Mouse (Mus musculus) hindbrain, embryonic 10.5 days (tissue): Measurements from ENCODE around the gene Adamtsl5. TPM values are rescaled to one million over a fixed set of nuclear protein-coding genes. Genes with fewer than 3 reads are reported as not detected.

ENCODE experiments used
- DNase-seq: peaks from one replicate; pipeline ENCODE4 v3.0.0-alpha.2; 2017; ENCODE audit warnings: low spot score
- H3K27ac ChIP-seq: fragments of 300-500 bp; sonication (generic); 2 replicates; pipeline ENCODE4 v1.5.1; 2016; ENCODE audit warnings: mild to moderate bottlenecking, moderate library complexity
- H3K27me3 ChIP-seq: fragments of 300-500 bp; sonication (generic); 2 replicates; pipeline ENCODE4 v1.6.1; 2016; ENCODE audit warnings: mild to moderate bottlenecking; ENCODE audit not compliant: poor library complexity, insufficient read depth, severe bottlenecking
- H3K36me3 ChIP-seq: fragments of 300-500 bp; sonication (generic); 2 replicates; pipeline ENCODE4 v1.6.1; 2016; ENCODE audit warnings: mild to moderate bottlenecking, moderate library complexity
- H3K4me1 ChIP-seq: fragments of 300-500 bp; sonication (generic); replicated peaks from 2 replicates; pipeline ENCODE4 v1.6.1; 2016; ENCODE audit warnings: mild to moderate bottlenecking
- H3K4me3 ChIP-seq: fragments of 300-500 bp; sonication (generic); 2 replicates; pipeline ENCODE4 v1.5.1; 2016; ENCODE audit warnings: mild to moderate bottlenecking, moderate library complexity
- H3K9me3 ChIP-seq: fragments of 300-500 bp; sonication (generic); 2 replicates; pipeline ENCODE4 v1.6.1; 2016; ENCODE audit warnings: mild to moderate bottlenecking, moderate library complexity
- WGBS: fragments of 180-500 bp; shearing (Covaris S2); methylation state at CpG from one replicate; pipeline ENCODE4 v1.1.7; 2016; 5-methylcytosine and 5-hydroxymethylcytosine counted together
- polyA plus RNA-seq: library from polyadenylated mRNA; unstranded; fragments of >200 nt; fragmentation: Nextera tagmentation; extraction: Ambion mirVana; gene quantifications from 2 replicates; pipeline ENCODE4 v1.2.1, GENCODE M21; 2016

Gene Adamtsl5
- polyA plus RNA-seq: 0.45 and 1.3 TPM in 2 replicates

DNA sequence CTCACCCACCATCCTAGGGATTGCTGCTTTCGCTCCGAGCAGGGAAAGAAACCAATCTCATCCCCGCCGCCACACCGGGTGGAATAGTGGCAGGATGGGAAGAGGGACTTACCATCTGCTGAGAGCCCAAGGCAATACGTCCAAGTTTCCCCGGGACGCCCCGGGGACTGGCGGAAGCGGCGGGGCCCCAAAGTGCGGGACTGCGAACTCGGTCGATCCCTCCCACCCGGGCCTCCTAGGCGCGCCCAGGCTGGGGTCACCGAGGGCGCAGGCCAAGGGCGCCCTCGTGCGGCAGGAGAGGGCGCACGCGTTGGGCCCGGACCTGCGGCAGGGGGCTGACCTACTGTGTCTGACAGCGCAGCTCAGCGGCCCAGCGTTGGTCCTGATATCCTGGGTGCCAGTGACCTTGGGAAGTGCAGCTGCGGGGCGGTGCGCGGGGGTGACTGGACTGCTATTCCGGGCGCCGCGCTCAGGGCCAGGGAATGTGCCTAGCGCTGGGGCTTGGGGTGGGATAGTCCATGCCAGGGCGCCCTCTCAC is at the start of gene Adamtsl5:
Gene Adamtsl5 (minus strand): TSS at position 169 of the 538 bp plus-strand sequence.
- under 1% methylated on average over 42 of the region's 42 CpGs for WGBS
- peak; percentile 68 for DNase-seq
- H3K27ac ChIP-seq: 0 out of 2 replicates have a peak within 1 kb of the TSS, but pooled peaks have one; percentile 35

GRCm38 (mm10) chr10:80397524-80398173 is 49.4 kb upstream of the Adamtsl5 start:
- Histone ChIP-seq H3K4me1 (peaks cover 40% of the 10 kb centered on the region), H3K27me3 (no peaks in the 10 kb centered on the region), H3K27ac (peak overlapping the region; percentile 100), H3K36me3 (peaks cover 66% of the 10 kb centered on the region), H3K9me3 (no peaks in the 10 kb centered on the region), H3K4me3 (peak overlapping the region; percentile 88)
- WGBS: 62% methylated on average over 8 of the region's 8 CpGs
- DNase-seq: no peak

More for the DNA sequence above, at the start of gene Adamtsl5:
- H3K4me3 ChIP-seq: peak within 1 kb of the TSS; percentile 45
- H3K36me3 ChIP-seq: no peaks in the 10 kb centered on the region
- H3K27me3 ChIP-seq: peaks cover 100% of the 10 kb centered on the region
- peaks cover 49% of the 10 kb centered on the region for H3K4me1 ChIP-seq
- H3K9me3 ChIP-seq: no peaks in the 10 kb centered on the region

DNA sequence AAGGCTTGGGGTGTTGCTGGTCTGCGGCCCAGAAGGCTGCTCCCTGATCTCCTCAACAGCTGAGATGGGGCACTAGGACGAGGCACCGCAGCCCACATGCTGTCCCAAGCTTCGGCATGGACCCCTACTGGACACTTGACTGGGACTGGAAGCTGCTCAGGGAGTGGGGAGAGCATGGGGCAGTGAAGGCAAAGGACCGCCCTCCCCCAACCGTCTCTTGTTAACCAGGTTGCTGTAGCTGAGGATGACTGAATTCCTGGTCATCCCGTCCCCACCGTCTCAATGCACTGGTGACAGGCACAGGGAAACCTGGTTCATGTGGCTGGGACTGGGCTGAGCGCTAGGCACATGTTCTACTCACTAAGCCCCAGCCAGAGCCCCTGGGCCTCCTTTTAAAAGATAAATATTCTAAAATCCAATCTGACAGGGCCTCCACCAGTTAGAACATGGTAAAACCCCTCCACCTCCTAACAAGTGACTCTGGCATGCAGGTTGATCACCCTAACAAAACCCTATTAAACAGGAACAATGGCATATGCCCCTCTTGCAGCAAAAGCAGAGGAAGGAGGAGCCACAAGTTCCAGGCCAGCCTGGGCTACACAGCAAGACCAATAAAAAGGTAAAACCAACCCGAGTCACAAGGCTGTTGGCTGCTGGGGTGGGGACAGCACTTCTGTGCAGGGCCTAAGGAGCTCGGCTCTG is 48.8 kb upstream of the Adamtsl5 start:
- 91% methylated on average over 11 of the region's 11 CpGs for WGBS
- peak overlapping the region; percentile 88 for H3K4me3 ChIP-seq
- H3K27me3 ChIP-seq: no peaks in the 10 kb centered on the region
- H3K27ac ChIP-seq: peak overlapping the region; percentile 100
- H3K36me3 ChIP-seq: peaks cover 66% of the 10 kb centered on the region
- DNase-seq: no peak
- no peaks in the 10 kb centered on the region for H3K9me3 ChIP-seq
- peaks cover 40% of the 10 kb centered on the region for H3K4me1 ChIP-seq

DNA sequence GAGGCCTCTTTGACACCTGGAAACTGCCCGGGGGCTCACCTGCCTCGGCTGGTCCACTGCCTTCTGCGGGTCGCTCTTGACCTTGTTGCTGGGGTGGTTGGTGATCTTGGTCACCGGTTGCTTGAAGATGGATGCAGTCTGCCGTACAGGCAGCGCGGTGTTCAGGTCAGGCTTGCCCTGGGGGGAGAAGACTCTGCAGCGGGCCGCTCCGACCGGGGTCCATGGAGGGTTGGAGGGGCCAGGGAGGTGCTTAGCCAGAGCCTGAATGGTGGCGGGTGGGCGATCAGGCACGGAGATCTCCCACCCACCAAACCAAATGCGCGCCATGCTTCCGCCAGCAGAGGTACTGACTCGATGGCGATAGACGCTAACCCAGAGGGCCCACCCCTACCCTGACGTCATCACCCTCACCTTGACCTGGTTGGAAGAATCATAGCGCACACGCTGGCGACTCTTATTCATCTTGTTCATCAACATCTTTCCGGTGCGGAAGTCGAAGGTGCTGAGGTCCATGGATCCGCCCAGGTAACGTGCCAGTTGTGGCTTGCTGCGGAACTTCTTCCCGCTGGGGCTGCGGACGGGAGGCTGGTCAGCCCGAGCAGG is 46.9 kb upstream of the Adamtsl5 start:
- no peaks in the 10 kb centered on the region for H3K27me3 ChIP-seq
- no peak overlapping the region for H3K4me3 ChIP-seq
- H3K27ac ChIP-seq: no peak overlapping the region; the same call in 1 of the 2 replicates
- peaks cover 73% of the 10 kb centered on the region for H3K36me3 ChIP-seq
- no peaks in the 10 kb centered on the region for H3K9me3 ChIP-seq
- peaks cover 29% of the 10 kb centered on the region for H3K4me1 ChIP-seq
- WGBS: 96% methylated on average over 35 of the region's 35 CpGs
- no peak for DNase-seq

GRCm38 (mm10) chr10:80392687-80393086 is 44.5 kb upstream of the Adamtsl5 start:
- H3K36me3 ChIP-seq: peaks cover 78% of the 10 kb centered on the region
- no peaks in the 10 kb centered on the region for H3K27me3 ChIP-seq
- H3K27ac ChIP-seq: no peak overlapping the region
- 0 out of 2 replicates have a peak overlapping the region, but pooled peaks have one; percentile 18 for H3K4me3 ChIP-seq
- DNase-seq: no peak
- 96% methylated on average over 5 of the region's 5 CpGs for WGBS
- peaks cover 27% of the 10 kb centered on the region for H3K4me1 ChIP-seq
- no peaks in the 10 kb centered on the region for H3K9me3 ChIP-seq

DNA sequence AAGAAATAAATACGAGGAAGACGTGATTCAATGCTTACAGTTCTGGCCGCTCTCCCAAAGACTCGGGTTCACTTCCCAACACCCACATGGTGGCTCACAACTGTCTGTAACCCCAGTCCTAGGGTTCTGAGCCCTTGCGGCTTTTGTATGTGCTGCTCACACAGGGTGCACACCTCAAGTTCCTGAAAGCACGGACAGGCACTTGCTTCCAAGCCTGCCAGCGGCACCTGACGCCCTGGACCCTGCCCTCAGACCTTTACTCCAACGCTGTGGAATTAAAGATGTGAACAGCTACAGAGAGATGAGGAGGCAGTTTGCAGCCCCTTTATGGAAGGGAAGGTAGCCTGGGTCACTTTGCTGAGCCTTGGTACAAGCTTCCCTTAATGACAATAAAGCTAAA is 42.5 kb upstream of the Adamtsl5 start:
- H3K27ac ChIP-seq: no peak overlapping the region
- WGBS: 85% methylated on average over 9 of the region's 9 CpGs
- H3K36me3 ChIP-seq: peaks cover 61% of the 10 kb centered on the region

GRCm38 (mm10) chr10:80389185-80389708 is 41.0 kb upstream of the Adamtsl5 start:
- H3K4me3 ChIP-seq: no peak overlapping the region
- H3K27me3 ChIP-seq: no peaks in the 10 kb centered on the region
- H3K27ac ChIP-seq: no peak overlapping the region
- WGBS: 82% methylated on average over 4 of the region's 4 CpGs
- DNase-seq: no peak
- H3K4me1 ChIP-seq: peaks cover 30% of the 10 kb centered on the region
- peaks cover 60% of the 10 kb centered on the region for H3K36me3 ChIP-seq
- H3K9me3 ChIP-seq: no peaks in the 10 kb centered on the region

More for the DNA sequence above, 42.5 kb upstream of the Adamtsl5 start:
- Histone ChIP-seq H3K4me3 (no peak overlapping the region), H3K9me3 (no peaks in the 10 kb centered on the region), H3K27me3 (no peaks in the 10 kb centered on the region), H3K4me1 (peaks cover 18% of the 10 kb centered on the region)
- no peak for DNase-seq

DNA sequence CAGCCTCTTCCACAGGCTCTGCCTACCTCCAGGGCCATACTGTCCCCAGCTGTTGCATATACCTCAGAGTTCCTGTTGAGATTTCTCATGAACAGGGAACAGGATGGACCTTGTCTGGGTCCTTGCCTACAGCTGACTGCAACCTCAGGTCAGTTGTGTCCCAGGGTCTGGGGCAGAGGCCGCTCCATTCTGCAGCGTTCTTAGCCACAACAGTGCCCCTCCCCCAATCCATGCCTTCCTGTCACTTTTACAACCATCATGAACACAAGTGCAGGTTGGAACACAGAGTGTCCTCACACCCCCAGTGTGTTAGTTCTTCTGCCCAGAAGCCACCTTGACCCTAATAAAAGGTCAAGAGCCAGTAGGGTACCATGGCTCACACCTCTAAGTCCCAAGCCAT is 40.5 kb upstream of the Adamtsl5 start:
- Histone ChIP-seq H3K9me3 (no peaks in the 10 kb centered on the region), H3K27me3 (no peaks in the 10 kb centered on the region), H3K4me1 (peaks cover 35% of the 10 kb centered on the region), H3K36me3 (peaks cover 60% of the 10 kb centered on the region), H3K27ac (peak overlapping the region; percentile 98), H3K4me3 (peak overlapping the region; percentile 97)
- DNase-seq: no peak
- 34% methylated on average over 2 of the region's 2 CpGs for WGBS

- peaks cover 44% of the 10 kb centered on the region for H3K4me1 ChIP-seq
These were observed 39.3 kb upstream of the Adamtsl5 start, which contains the start of gene Mex3d for GRCm38 (mm10) chr10:80387522-80387959. Gene Mex3d, minus strand, starts transcription at chr10:80387659.

DNA sequence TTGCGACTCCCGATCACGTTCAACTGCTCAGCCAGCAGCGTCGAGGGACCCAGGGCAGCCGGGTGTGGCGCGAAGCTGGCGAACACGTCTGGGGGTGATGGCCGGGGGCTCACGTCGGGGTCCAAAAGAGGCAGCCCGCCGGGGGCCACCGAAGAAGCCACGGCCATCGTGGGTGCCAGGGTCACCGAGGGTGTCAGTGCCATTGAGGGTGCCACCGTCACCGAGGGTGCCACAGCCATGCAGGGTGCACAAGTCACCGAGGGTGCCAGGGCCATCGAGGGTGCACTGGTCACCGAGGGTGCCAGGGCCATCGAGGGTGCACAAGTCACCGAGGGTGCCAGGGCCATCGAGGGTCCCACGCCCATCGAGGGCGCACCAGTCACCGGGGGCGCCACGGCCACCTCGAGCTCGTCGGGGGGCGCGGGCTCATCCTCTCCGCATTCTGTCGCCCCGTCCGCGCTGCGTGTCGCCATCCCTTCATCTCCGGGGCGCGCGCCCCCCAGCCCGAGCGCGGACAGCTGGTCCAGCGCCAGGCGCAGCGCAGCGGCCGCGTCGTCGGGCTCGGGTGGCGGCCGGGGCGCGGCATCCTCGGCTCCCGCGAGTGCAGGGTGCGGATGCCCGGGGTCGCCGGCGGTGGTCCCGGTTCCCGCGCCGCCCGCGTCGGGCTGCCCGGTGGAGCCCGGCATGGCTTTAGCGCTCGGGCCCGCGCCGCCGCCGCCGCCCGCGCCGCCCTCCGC is 38.7 kb upstream of the Adamtsl5 start:
- DNase-seq: peak; percentile 35
- Histone ChIP-seq H3K27ac (peak overlapping the region; percentile 98), H3K9me3 (no peaks in the 10 kb centered on the region), H3K4me1 (peaks cover 44% of the 10 kb centered on the region), H3K4me3 (peak overlapping the region; percentile 97), H3K27me3 (no peaks in the 10 kb centered on the region), H3K36me3 (peaks cover 60% of the 10 kb centered on the region)
- under 1% methylated on average over 94 of the region's 94 CpGs for WGBS

More at GRCm38 (mm10) chr10:80387522-80387959, 39.3 kb upstream of the Adamtsl5 start, which contains the start of gene Mex3d:
- Histone ChIP-seq H3K9me3 (no peaks in the 10 kb centered on the region), H3K36me3 (peaks cover 60% of the 10 kb centered on the region), H3K27me3 (no peaks in the 10 kb centered on the region), H3K4me3 (peak within 1 kb of the TSS; percentile 97), H3K27ac (peak within 1 kb of the TSS; percentile 98)
- peak; percentile 90 for DNase-seq
- 5% methylated on average over 54 of the region's 61 CpGs for WGBS

- under 1% methylated on average over 34 of the region's 34 CpGs for WGBS
- peaks cover 49% of the 10 kb centered on the region for H3K4me1 ChIP-seq
- H3K36me3 ChIP-seq: peaks cover 60% of the 10 kb centered on the region
These were observed 37.9 kb upstream of the Adamtsl5 start for GRCm38 (mm10) chr10:80385811-80386734.

More at GRCm38 (mm10) chr10:80385811-80386734, 37.9 kb upstream of the Adamtsl5 start:
- peak overlapping the region; percentile 98 for H3K27ac ChIP-seq
- H3K4me3 ChIP-seq: peak overlapping the region; percentile 97
- H3K27me3 ChIP-seq: no peaks in the 10 kb centered on the region
- DNase-seq: peak; percentile 84
- H3K9me3 ChIP-seq: no peaks in the 10 kb centered on the region
